Mouse (Mus musculus) small intestine, adult 2 months (tissue): ENCODE measurements around the gene Srd5a3. TPM values are rescaled to one million over a fixed set of nuclear protein-coding genes. Genes with fewer than 3 reads are reported as not detected.

Source experiments
- H3K27ac ChIP-seq: fragments of 200-500 bp; 2 replicates; pipeline ENCODE4 v1.5.1; 2012; ENCODE audit warnings: low read depth, low read length, control low read depth, inconsistent platforms; ENCODE audit not compliant: insufficient read depth
- H3K27me3 ChIP-seq: fragments of 200-500 bp; 2 replicates; pipeline ENCODE4 v1.6.1; 2012; ENCODE audit warnings: mild to moderate bottlenecking, moderate library complexity, low read length, inconsistent platforms; ENCODE audit not compliant: control insufficient read depth, insufficient read depth
- H3K36me3 ChIP-seq: fragments of 200-500 bp; 2 replicates; pipeline ENCODE4 v1.6.1; 2012; ENCODE audit warnings: mild to moderate bottlenecking, low read length, control low read depth, inconsistent platforms; ENCODE audit not compliant: control insufficient read depth, insufficient read depth
- H3K4me1 ChIP-seq: fragments of 200-500 bp; 2 replicates; pipeline ENCODE4 v1.6.1; 2012; ENCODE audit warnings: low read length, inconsistent platforms, mixed read lengths; ENCODE audit not compliant: control insufficient read depth, insufficient read depth, insufficient read length
- H3K4me3 ChIP-seq: fragments of 200-500 bp; 2 replicates; pipeline ENCODE4 v1.5.1; 2012; ENCODE audit warnings: low read depth, mild to moderate bottlenecking, control low read depth, inconsistent platforms, low read length, moderate library complexity
- CTCF ChIP-seq: fragments of 200-500 bp; IDR thresholded peaks from 2 replicates; pipeline ENCODE4 v1.5.1; 2012; ENCODE audit warnings: low read depth, mild to moderate bottlenecking, control low read depth, inconsistent platforms, low read length, moderate library complexity, mixed read lengths; ENCODE audit not compliant: insufficient replicate concordance, insufficient read length; ENCODE audit errors: extremely low read depth
- POLR2A ChIP-seq: fragments of 200-500 bp; IDR thresholded peaks from 2 replicates; pipeline ENCODE4 v1.6.1; 2012; ENCODE audit warnings: low read depth, mild to moderate bottlenecking, control low read depth, inconsistent platforms, low read length, moderate library complexity
- WGBS: fragments of 180-500 bp; shearing (Covaris S2); methylation state at CpG from one replicate; pipeline ENCODE4 v1.1.7; 2018; 5-methylcytosine and 5-hydroxymethylcytosine counted together
- polyA plus RNA-seq: library from polyadenylated mRNA; depleted of rRNA; stranded (reverse); fragments of >200 nt; gene quantifications from 2 replicates; pipeline ENCODE4 v1.2.3, GENCODE M21; 2012; rRNA removed

Gene Srd5a3
- polyA plus RNA-seq, 1 experiment, result 159 TPM

GRCm38 (mm10) chr5:76184286-76185080 is 44.4 kb downstream of the Srd5a3 start:
- Histone ChIP-seq H3K4me3 (peak overlapping the region; percentile 86), H3K27ac (peak overlapping the region; percentile 68), H3K4me1 (peaks cover 10% of the 10 kb centered on the region; the same call in 1 of the 2 replicates), H3K27me3 (no peaks in the 10 kb centered on the region), H3K36me3 (0 out of 2 replicates have a peak, but pooled peaks cover 1% of the 10 kb centered on the region)
- WGBS, result 5% methylated on average over 38 of the region's 38 CpGs
- TF ChIP-seq POLR2A, result no peak; the same call in 1 of the 2 replicates
- TF ChIP-seq CTCF, result no peak

GRCm38 (mm10) chr5:76187885-76188284 is 47.8 kb downstream of the Srd5a3 start:
- TF ChIP-seq CTCF (no peak), POLR2A (no peak)
- Histone ChIP-seq H3K27ac (no peak overlapping the region), H3K4me3 (no peak overlapping the region), H3K36me3 (peaks cover 4% of the 10 kb centered on the region; the same call in 1 of the 2 replicates), H3K27me3 (no peaks in the 10 kb centered on the region), H3K4me1 (peaks cover 15% of the 10 kb centered on the region; the same call in 1 of the 2 replicates)
- WGBS, result 81% methylated on average over 5 of the region's 5 CpGs

- WGBS, result 42% methylated on average over 4 of the region's 4 CpGs
- Histone ChIP-seq H3K36me3 (peaks cover 4% of the 10 kb centered on the region; the same call in 1 of the 2 replicates), H3K27ac (peak overlapping the region; percentile 41; the same call in 1 of the 2 replicates), H3K4me3 (no peak overlapping the region), H3K27me3 (no peaks in the 10 kb centered on the region), H3K4me1 (peaks cover 13% of the 10 kb centered on the region; the same call in 1 of the 2 replicates)
- TF ChIP-seq CTCF, result no peak
- no peak for TF ChIP-seq POLR2A
These were observed 50.5 kb downstream of the Srd5a3 start for GRCm38 (mm10) chr5:76190609-76191008.

GRCm38 (mm10) chr5:76193075-76193474 is 53.0 kb downstream of the Srd5a3 start:
- TF ChIP-seq POLR2A (no peak), CTCF (no peak)
- Histone ChIP-seq H3K27ac (no peak overlapping the region), H3K36me3 (peaks cover 10% of the 10 kb centered on the region), H3K4me3 (no peak overlapping the region), H3K27me3 (no peaks in the 10 kb centered on the region), H3K4me1 (peaks cover 9% of the 10 kb centered on the region; the same call in 1 of the 2 replicates)

GRCm38 (mm10) chr5:76194377-76194945 is 54.4 kb downstream of the Srd5a3 start:
- Histone ChIP-seq H3K4me3 (no peak overlapping the region), H3K36me3 (peaks cover 13% of the 10 kb centered on the region), H3K27ac (no peak overlapping the region), H3K4me1 (peaks cover 8% of the 10 kb centered on the region; the same call in 1 of the 2 replicates), H3K27me3 (no peaks in the 10 kb centered on the region)
- 57% methylated on average over 6 of the region's 6 CpGs for WGBS
- no peak for TF ChIP-seq CTCF
- TF ChIP-seq POLR2A, result no peak

GRCm38 (mm10) chr5:76199346-76199745 is 59.3 kb downstream of the Srd5a3 start:
- H3K27me3 ChIP-seq, result no peaks in the 10 kb centered on the region
- no peak overlapping the region for H3K4me3 ChIP-seq
- no peaks in the 10 kb centered on the region for H3K4me1 ChIP-seq
- H3K27ac ChIP-seq, result no peak overlapping the region
- WGBS, result 94% methylated on average over 13 of the region's 13 CpGs
- H3K36me3 ChIP-seq, result peaks cover 31% of the 10 kb centered on the region
- TF ChIP-seq CTCF, result no peak
- no peak for TF ChIP-seq POLR2A

- H3K27me3 ChIP-seq, result no peaks in the 10 kb centered on the region
- no peak overlapping the region for H3K4me3 ChIP-seq
- WGBS, result 81% methylated on average over 3 of the region's 3 CpGs
- no peak overlapping the region for H3K27ac ChIP-seq
- TF ChIP-seq CTCF, result no peak
- TF ChIP-seq POLR2A, result no peak
- H3K36me3 ChIP-seq, result peaks cover 54% of the 10 kb centered on the region
- H3K4me1 ChIP-seq, result no peaks in the 10 kb centered on the region
These were observed 63.1 kb downstream of the Srd5a3 start for GRCm38 (mm10) chr5:76203171-76203570.

Other genes starting within 250 kb of the Srd5a3 start
- 2.8 and 4.5 TPM in 2 replicates for gene Kdr, start 161.8 kb upstream of the Srd5a3 start, polyA plus RNA-seq
- gene Tmem165, start 43.6 kb downstream of the Srd5a3 start, polyA plus RNA-seq, result 47.6 and 85.6 TPM in 2 replicates
- 7.2 and 12.3 TPM in 2 replicates for gene Clock, start 164.5 kb downstream of the Srd5a3 start, polyA plus RNA-seq
- gene Pdcl2, start 190.9 kb downstream of the Srd5a3 start, polyA plus RNA-seq, result not detected in 2 replicates
- 5.2 and 10.3 TPM in 2 replicates for gene Nmu, start 223.5 kb downstream of the Srd5a3 start, polyA plus RNA-seq